9 mouse cellular contexts compared by ENCODE assay signal in genomic region chr2:143916229-143916628, GRCm38 (mm10). TPM values are rescaled to one million over a fixed set of nuclear protein-coding genes. Genes with fewer than 3 reads are reported as not detected.
A peak's percentile ranks its signal among the peaks of the same experiment; 100 is the strongest.
DNase-seq lines count a peak whose midpoint lies in the region; ATAC-seq and TF ChIP-seq lines count a peak whose summit lies in the region.
"Had no signal": no experiment of that assay in that cellular context is flagged by ENCODE, and none has a peak within 500 bp of the region (broad histone marks: within the 10 kb centered on the region; RNA-seq: fewer than 3 reads in every experiment).

No protein-coding gene starts in this region.

- no peak for TF ChIP-seq EP300 in stomach, postnatal 0 days (optimal IDR thresholded peaks at IDR 0.05)

- peaks cover 4% of the 10 kb centered on the region for H3K27me3 ChIP-seq in erythroblast, embryonic 14.5 days (ENCODE audit: control insufficient read depth)
- no peaks in the 10 kb centered on the region for H3K27me3 ChIP-seq in forebrain, embryonic 15.5 days
- H3K27me3 ChIP-seq in stomach, postnatal 0 days (ENCODE audit: control insufficient read depth, insufficient read depth, low read length), result no peaks in the 10 kb centered on the region
- H3K27me3 ChIP-seq: Patski had no signal

- H3K4me3 ChIP-seq in erythroblast, embryonic 14.5 days (replicated peaks), result peak overlapping the region; percentile 91
- H3K4me3 ChIP-seq in forebrain, embryonic 15.5 days, result peak overlapping the region; percentile 69
- peak overlapping the region; percentile 85 for H3K4me3 ChIP-seq in stomach, postnatal 0 days (ENCODE audit: low read depth, low read length)

- ATAC-seq in erythroblast, adult 5-6 weeks (replicated peaks; ENCODE audit: low FRiP score, poor library complexity, severe bottlenecking), result no peak
- ATAC-seq in forebrain, embryonic 15.5 days (replicated peaks), result no peak
- no peak for ATAC-seq in stomach, postnatal 0 days (ENCODE audit: low FRiP score, low TSS enrichment)

- peak; percentile 65 for DNase-seq in NIH3T3 (ENCODE audit: low read depth)
- peak; percentile 46 to 49 for DNase-seq in kidney, postnatal 36 days
- DNase-seq in lung, postnatal 10 days, result peak; percentile 26
- no peak for DNase-seq in stomach, postnatal 0 days (ENCODE audit: low spot score)
- DNase-seq in T-cell, adult 2 months (ENCODE audit: low spot score), result no peak

- 3% methylated on average over 5 of the region's 5 CpGs for WGBS in forebrain, embryonic 15.5 days
- 2% methylated on average over 5 of the region's 5 CpGs for WGBS in stomach, postnatal 0 days

- H3K4me1 ChIP-seq in erythroblast, embryonic 14.5 days (ENCODE audit: control insufficient read depth), result peaks cover 77% of the 10 kb centered on the region
- peaks cover 46% of the 10 kb centered on the region for H3K4me1 ChIP-seq in forebrain, embryonic 15.5 days
- peaks cover 4% of the 10 kb centered on the region for H3K4me1 ChIP-seq in stomach, postnatal 0 days (replicated peaks; ENCODE audit: control insufficient read depth, insufficient read depth)

- no peak for TF ChIP-seq CTCF in stomach, postnatal 0 days (IDR thresholded peaks at IDR 0.05; ENCODE audit: low read depth)

- no peaks in the 10 kb centered on the region for H3K9me3 ChIP-seq in erythroblast, embryonic 14.5 days (ENCODE audit: control insufficient read depth, low read length)
- no peaks in the 10 kb centered on the region for H3K9me3 ChIP-seq in forebrain, embryonic 15.5 days
- no peaks in the 10 kb centered on the region for H3K9me3 ChIP-seq in stomach, postnatal 0 days (ENCODE audit: control insufficient read depth, low read length)

- peak overlapping the region; percentile 97 for H3K27ac ChIP-seq in forebrain, embryonic 15.5 days (replicated peaks)
- H3K27ac ChIP-seq in stomach, postnatal 0 days (replicated peaks), result peak overlapping the region; percentile 100

- H3K36me3 ChIP-seq in erythroblast, embryonic 14.5 days (ENCODE audit: control insufficient read depth), result no peaks in the 10 kb centered on the region
- H3K36me3 ChIP-seq in forebrain, embryonic 15.5 days, result no peaks in the 10 kb centered on the region
- no peaks in the 10 kb centered on the region for H3K36me3 ChIP-seq in stomach, postnatal 0 days (ENCODE audit: control insufficient read depth, insufficient read depth, low read length)

- peak overlapping the region; percentile 76 for H3K4me2 ChIP-seq in forebrain, embryonic 15.5 days (replicated peaks)
- H3K4me2 ChIP-seq in stomach, postnatal 0 days (replicated peaks; ENCODE audit: low read depth), result peak overlapping the region; percentile 50

- H3K9ac ChIP-seq in forebrain, embryonic 15.5 days (replicated peaks), result peak overlapping the region; percentile 93
- peak overlapping the region; percentile 96 for H3K9ac ChIP-seq in stomach, postnatal 0 days (ENCODE audit: low read length)

RNA-seq across cellular contexts. Expression of gene Dstn, which starts 1.1 kb away (rescaled TPM):
- polyA plus RNA-seq in erythroblast, embryonic 14.5 days (2012), result 0.84 and 1.3 TPM in 2 replicates
- 153 and 172 TPM in 2 replicates for total RNA-seq in erythroblast, adult 5-6 weeks (2015; ENCODE audit: low replicate concordance)
- 174 and 176 TPM in 2 replicates for total RNA-seq in erythroblast, adult 5-6 weeks (2017; ENCODE audit: low replicate concordance)
- 417 and 426 TPM in 2 replicates for polyA plus RNA-seq in forebrain, embryonic 15.5 days (2015; fragmentation: Nextera tagmentation; extraction: Ambion mirVana)
- polyA plus RNA-seq in stomach, postnatal 0 days (2015; fragmentation: Nextera tagmentation; extraction: Ambion mirVana), result 968 and 971 TPM in 2 replicates

RNA-seq across cellular contexts. Expression of gene Bfsp1, which starts 53.3 kb away (rescaled TPM):
- not detected in 2 replicates for polyA plus RNA-seq in erythroblast, embryonic 14.5 days (2012)
- not detected in 2 replicates for total RNA-seq in erythroblast, adult 5-6 weeks (2015; ENCODE audit: low replicate concordance)
- 0.68 TPM in 1 of 2 replicates, not detected in the other for total RNA-seq in erythroblast, adult 5-6 weeks (2017; ENCODE audit: low replicate concordance)
- 0.74 and 0.99 TPM in 2 replicates for polyA plus RNA-seq in forebrain, embryonic 15.5 days (2015; fragmentation: Nextera tagmentation; extraction: Ambion mirVana)
- polyA plus RNA-seq in stomach, postnatal 0 days (2015; fragmentation: Nextera tagmentation; extraction: Ambion mirVana), result 1.5 and 1.6 TPM in 2 replicates

Comparison
In these comparisons a context has a peak if more than half of its experiments do, and no peak if none do; other contexts are left out.
1. DNase-seq: peak in NIH3T3 (single experiment), kidney, postnatal 36 days (2 of 2) and lung, postnatal 10 days (single experiment); none in stomach, postnatal 0 days (single experiment) and T-cell, adult 2 months (single experiment).
2. RNA of gene Dstn, which starts 1.1 kb away (polyA plus RNA-seq): 968 to 971 TPM in stomach, postnatal 0 days and 417 to 426 TPM in forebrain, embryonic 15.5 days; 0.84 to 1.3 TPM in erythroblast, embryonic 14.5 days; every median in the first group is over 100 times any median in the second.
3. Peak in every context shown above with its lines, with median percentiles within 50 percentile points of each other: H3K4me3 ChIP-seq.